Mouse (Mus musculus): ENCODE measurements at regions not wholly inside any gene's neighbourhood (a gene's known extent, or its start where the extent isn't known, plus 50 kb on each side); places are given as distances from the start of the nearest gene placed in this dataset.

GRCm38 (mm10) chr1:185957557-185957956 lies 159.6 kb downstream of the Lyplal1 start:
- TF ChIP-seq POLR2A (IDR thresholded peaks at IDR 0.05; ENCODE audit: control insufficient read depth, low read depth, low read length) (no peak), CTCF (IDR thresholded peaks at IDR 0.05; ENCODE audit: control insufficient read depth, insufficient read depth, insufficient replicate concordance, low read depth, low read length) (no peak)

Measured in testis, adult 2 months (tissue).